Mouse (Mus musculus) brown adipose tissue, adult 24 weeks (tissue): ENCODE results near the gene Ppif. TPM values are rescaled to one million over a fixed set of nuclear protein-coding genes. Genes with fewer than 3 reads are reported as not detected.

Source experiments
- H3K27ac ChIP-seq: fragments of 200-500 bp; replicated peaks from 2 replicates; pipeline ENCODE4 v1.5.1; 2012; ENCODE audit warnings: low read depth, mild to moderate bottlenecking, low read length
- H3K4me1 ChIP-seq: fragments of 200-500 bp; 2 replicates; pipeline ENCODE4 v1.6.1; 2012; ENCODE audit warnings: low read length, mixed read lengths; ENCODE audit not compliant: control insufficient read depth, insufficient read depth, insufficient read length
- H3K4me3 ChIP-seq: fragments of 200-500 bp; 2 replicates; pipeline ENCODE4 v1.5.1; 2012; ENCODE audit warnings: low read depth, mild to moderate bottlenecking, low read length, moderate library complexity; ENCODE audit not compliant: insufficient read depth
- polyA plus RNA-seq: library from polyadenylated mRNA; stranded (reverse); fragments of >200 nt; gene quantifications from 2 replicates; pipeline ENCODE4 v1.2.4, GENCODE M21; 2012; ENCODE audit not compliant: missing spikeins, insufficient read depth, insufficient read length

Ppif gene
- polyA plus RNA-seq, 1 experiment = 67.7 TPM

- Histone ChIP-seq H3K27ac (no peak overlapping the region), H3K4me1 (no peaks in the 10 kb centered on the region), H3K4me3 (no peak overlapping the region)
These were observed 11.9 kb upstream of the Ppif start for GRCm38 (mm10) chr14:25682020-25682419.

- no peak overlapping the region for H3K27ac ChIP-seq
- 0 out of 2 replicates have a peak, but pooled peaks cover 2% of the 10 kb centered on the region for H3K4me1 ChIP-seq
- no peak overlapping the region for H3K4me3 ChIP-seq
These were observed 7.6 kb upstream of the Ppif start for GRCm38 (mm10) chr14:25686216-25686945.

- no peak overlapping the region for H3K27ac ChIP-seq
- 0 out of 2 replicates have a peak, but pooled peaks cover 2% of the 10 kb centered on the region for H3K4me1 ChIP-seq
These were observed 6.7 kb upstream of the Ppif start for GRCm38 (mm10) chr14:25686983-25687901.

GRCm38 (mm10) chr14:25693271-25693887, 575 bp upstream of the Ppif start:
- Histone ChIP-seq H3K4me1 (peaks cover 6% of the 10 kb centered on the region; the same call in 1 of the 2 replicates), H3K27ac (no peak overlapping the region), H3K4me3 (peak overlapping the region; percentile 26; the same call in 1 of the 2 replicates)

More at GRCm38 (mm10) chr14:25686983-25687901, 6.7 kb upstream of the Ppif start:
- H3K4me3 ChIP-seq = no peak overlapping the region

- Histone ChIP-seq H3K27ac (peak overlapping the region; percentile 20; the same call in 1 of the 2 replicates), H3K4me3 (peak overlapping the region; percentile 83), H3K4me1 (peaks cover 6% of the 10 kb centered on the region; the same call in 1 of the 2 replicates)
These were observed 579 bp downstream of the Ppif start for GRCm38 (mm10) chr14:25694569-25694897.

- peaks cover 6% of the 10 kb centered on the region; the same call in 1 of the 2 replicates for H3K4me1 ChIP-seq
- H3K4me3 ChIP-seq = peak overlapping the region; percentile 83
- no peak overlapping the region for H3K27ac ChIP-seq
These were observed 1.1 kb downstream of the Ppif start for GRCm38 (mm10) chr14:25695059-25695458.

GRCm38 (mm10) chr14:25696356-25696755, 2.4 kb downstream of the Ppif start:
- peaks cover 6% of the 10 kb centered on the region; the same call in 1 of the 2 replicates for H3K4me1 ChIP-seq
- H3K27ac ChIP-seq = no peak overlapping the region
- no peak overlapping the region for H3K4me3 ChIP-seq

GRCm38 (mm10) chr14:25701986-25702385, 8.0 kb downstream of the Ppif start:
- Histone ChIP-seq H3K27ac (no peak overlapping the region), H3K4me1 (no peaks in the 10 kb centered on the region), H3K4me3 (no peak overlapping the region)

GRCm38 (mm10) chr14:25707691-25708181, 13.8 kb downstream of the Ppif start:
- Histone ChIP-seq H3K27ac (peak overlapping the region; percentile 72), H3K4me3 (no peak overlapping the region), H3K4me1 (peaks cover 13% of the 10 kb centered on the region)

GRCm38 (mm10) chr14:25708451-25708850, 14.5 kb downstream of the Ppif start:
- no peak overlapping the region for H3K4me3 ChIP-seq
- peaks cover 13% of the 10 kb centered on the region for H3K4me1 ChIP-seq
- H3K27ac ChIP-seq = peak overlapping the region; percentile 72

GRCm38 (mm10) chr14:25708917-25709316, 15.0 kb downstream of the Ppif start:
- peak overlapping the region; percentile 80 for H3K27ac ChIP-seq
- peaks cover 13% of the 10 kb centered on the region for H3K4me1 ChIP-seq
- H3K4me3 ChIP-seq = no peak overlapping the region

- H3K4me1 ChIP-seq = peaks cover 13% of the 10 kb centered on the region
- H3K27ac ChIP-seq = 0 out of 2 replicates have a peak overlapping the region, but pooled peaks have one; percentile 80
- H3K4me3 ChIP-seq = no peak overlapping the region
These were observed 16.1 kb downstream of the Ppif start for GRCm38 (mm10) chr14:25710073-25710472.

- Histone ChIP-seq H3K4me3 (no peak overlapping the region), H3K4me1 (peaks cover 13% of the 10 kb centered on the region), H3K27ac (no peak overlapping the region)
These were observed 16.7 kb downstream of the Ppif start for GRCm38 (mm10) chr14:25710681-25711080.

GRCm38 (mm10) chr14:25711177-25711576, 17.2 kb downstream of the Ppif start:
- Histone ChIP-seq H3K4me3 (no peak overlapping the region), H3K4me1 (peaks cover 13% of the 10 kb centered on the region), H3K27ac (no peak overlapping the region)

GRCm38 (mm10) chr14:25711602-25712001, 17.6 kb downstream of the Ppif start:
- peaks cover 13% of the 10 kb centered on the region for H3K4me1 ChIP-seq
- H3K4me3 ChIP-seq = no peak overlapping the region
- H3K27ac ChIP-seq = no peak overlapping the region
